Mouse (Mus musculus): ENCODE measurements around the gene Btg1. TPM values are rescaled to one million over a fixed set of nuclear protein-coding genes. Genes with fewer than 3 reads are reported as not detected.

Btg1 gene
- polyA plus RNA-seq, 1 experiment from 2014 or later: 88.1 TPM

GRCm38 (mm10) chr10:96635472-96635871 is 18.7 kb downstream of the Btg1 start:
- Histone ChIP-seq H3K27ac (replicated peaks in 1 of 2; ENCODE audit: control insufficient read depth in 1 of 2, insufficient read depth in 1 of 2, low read depth in 2 of 2, low read length in 2 of 2) (no peak overlapping the region), H3K4me1 (ENCODE audit: control insufficient read depth in 2 of 2, insufficient read depth in 2 of 2, low read length in 2 of 2) (peaks cover 6 to 10% of the 10 kb centered on the region in 2 experiments), H3K27me3 (ENCODE audit: control insufficient read depth, insufficient read depth, low read length) (no peaks in the 10 kb centered on the region), H3K9ac (ENCODE audit: low read length) (no peak overlapping the region), H3K4me3 (ENCODE audit: control insufficient read depth in 1 of 2, insufficient read depth in 1 of 2, low read depth in 1 of 2, low read length in 2 of 2) (no peak overlapping the region), H3K4me2 (ENCODE audit: low read length) (no peak overlapping the region), H3K36me3 (ENCODE audit: control insufficient read depth, insufficient read depth, low read length) (no peaks in the 10 kb centered on the region), H3K9me3 (ENCODE audit: control insufficient read depth, low read length) (no peaks in the 10 kb centered on the region)
- WGBS: 25% methylated on average over 4 of the region's 4 CpGs
- no peak for ATAC-seq (ENCODE audit: insufficient number of reproducible peaks, insufficient read depth, low FRiP score, low read depth)

- WGBS: 82% methylated on average over 2 of the region's 2 CpGs
- Histone ChIP-seq H3K4me1 (ENCODE audit: control insufficient read depth in 2 of 2, insufficient read depth in 2 of 2, low read length in 2 of 2) (peaks cover 5 to 14% of the 10 kb centered on the region in 2 experiments), H3K27me3 (ENCODE audit: control insufficient read depth, insufficient read depth, low read length) (no peaks in the 10 kb centered on the region), H3K36me3 (ENCODE audit: control insufficient read depth, insufficient read depth, low read length) (no peaks in the 10 kb centered on the region), H3K4me2 (ENCODE audit: low read length) (no peak overlapping the region), H3K9ac (ENCODE audit: low read length) (no peak overlapping the region), H3K27ac (replicated peaks in 1 of 2; ENCODE audit: control insufficient read depth in 1 of 2, insufficient read depth in 1 of 2, low read depth in 2 of 2, low read length in 2 of 2) (no peak overlapping the region), H3K4me3 (ENCODE audit: control insufficient read depth in 1 of 2, insufficient read depth in 1 of 2, low read depth in 1 of 2, low read length in 2 of 2) (no peak overlapping the region), H3K9me3 (ENCODE audit: control insufficient read depth, low read length) (no peaks in the 10 kb centered on the region)
- no peak for ATAC-seq (ENCODE audit: insufficient number of reproducible peaks, insufficient read depth, low FRiP score, low read depth)
These were observed 21.7 kb downstream of the Btg1 start for GRCm38 (mm10) chr10:96638477-96638876.

- WGBS: 67% methylated on average over 4 of the region's 4 CpGs
- H3K36me3 ChIP-seq (ENCODE audit: control insufficient read depth, insufficient read depth, low read length): no peaks in the 10 kb centered on the region
- no peak overlapping the region for H3K4me3 ChIP-seq (ENCODE audit: control insufficient read depth in 1 of 2, insufficient read depth in 1 of 2, low read depth in 1 of 2, low read length in 2 of 2)
- no peaks in the 10 kb centered on the region for H3K9me3 ChIP-seq (ENCODE audit: control insufficient read depth, low read length)
- no peak for ATAC-seq (ENCODE audit: insufficient number of reproducible peaks, insufficient read depth, low FRiP score, low read depth)
- H3K4me1 ChIP-seq (ENCODE audit: control insufficient read depth in 2 of 2, insufficient read depth in 2 of 2, low read length in 2 of 2): peaks cover 17 to 22% of the 10 kb centered on the region in 2 experiments
- H3K4me2 ChIP-seq (ENCODE audit: low read length): no peak overlapping the region
- H3K27ac ChIP-seq (replicated peaks in 1 of 2; ENCODE audit: control insufficient read depth in 1 of 2, insufficient read depth in 1 of 2, low read depth in 2 of 2, low read length in 2 of 2): peak overlapping the region; percentile 70 to 87; a peak in 3 of 4 replicates
- H3K27me3 ChIP-seq (ENCODE audit: control insufficient read depth, insufficient read depth, low read length): no peaks in the 10 kb centered on the region
- H3K9ac ChIP-seq (ENCODE audit: low read length): no peak overlapping the region
These were observed 25.2 kb downstream of the Btg1 start for GRCm38 (mm10) chr10:96642014-96642413.

DNA sequence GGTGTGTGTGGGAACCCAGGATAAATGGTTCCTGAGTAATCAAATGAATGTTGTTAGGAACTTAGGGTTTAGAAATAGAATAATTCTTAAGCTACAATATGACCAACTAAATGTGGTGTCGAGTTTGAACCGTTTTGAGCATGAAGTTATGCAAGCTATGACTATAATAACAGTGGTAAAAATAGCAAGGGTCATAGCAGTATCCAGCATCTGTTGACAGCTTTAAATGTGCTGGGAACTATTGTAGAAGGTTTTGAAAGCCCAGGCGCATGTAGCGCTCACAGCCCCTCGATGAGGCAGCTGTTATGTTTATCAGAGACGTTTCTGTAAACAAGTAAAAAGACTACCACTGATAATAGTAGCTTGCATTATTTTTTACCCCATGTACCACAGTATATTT is 25.9 kb downstream of the Btg1 start:
- H3K27me3 ChIP-seq (ENCODE audit: control insufficient read depth, insufficient read depth, low read length): no peaks in the 10 kb centered on the region
- peak; percentile 74 for ATAC-seq (ENCODE audit: insufficient number of reproducible peaks, insufficient read depth, low FRiP score, low read depth)
- H3K9me3 ChIP-seq (ENCODE audit: control insufficient read depth, low read length): no peaks in the 10 kb centered on the region
- peaks cover 22% of the 10 kb centered on the region in 2 experiments for H3K4me1 ChIP-seq (ENCODE audit: control insufficient read depth in 2 of 2, insufficient read depth in 2 of 2, low read length in 2 of 2)
- H3K36me3 ChIP-seq (ENCODE audit: control insufficient read depth, insufficient read depth, low read length): no peaks in the 10 kb centered on the region
- peak overlapping the region; percentile 29 for H3K4me2 ChIP-seq (ENCODE audit: low read length)
- WGBS: 19% methylated on average over 6 of the region's 6 CpGs
- no peak overlapping the region for H3K4me3 ChIP-seq (ENCODE audit: control insufficient read depth in 1 of 2, insufficient read depth in 1 of 2, low read depth in 1 of 2, low read length in 2 of 2)
- H3K27ac ChIP-seq (replicated peaks in 1 of 2; ENCODE audit: control insufficient read depth in 1 of 2, insufficient read depth in 1 of 2, low read depth in 2 of 2, low read length in 2 of 2): peak overlapping the region; percentile 79 to 87; a peak in 3 of 4 replicates
- no peak overlapping the region for H3K9ac ChIP-seq (ENCODE audit: low read length)

- H3K36me3 ChIP-seq (ENCODE audit: control insufficient read depth, insufficient read depth, low read length): no peaks in the 10 kb centered on the region
- WGBS: 88% methylated on average over 1 of the region's 1 CpGs
- no peak for ATAC-seq (ENCODE audit: insufficient number of reproducible peaks, insufficient read depth, low FRiP score, low read depth)
- no peak overlapping the region for H3K4me3 ChIP-seq (ENCODE audit: control insufficient read depth in 1 of 2, insufficient read depth in 1 of 2, low read depth in 1 of 2, low read length in 2 of 2)
- no peaks in the 10 kb centered on the region for H3K9me3 ChIP-seq (ENCODE audit: control insufficient read depth, low read length)
- peaks cover 23 to 29% of the 10 kb centered on the region in 2 experiments for H3K4me1 ChIP-seq (ENCODE audit: control insufficient read depth in 2 of 2, insufficient read depth in 2 of 2, low read length in 2 of 2)
- no peak overlapping the region for H3K9ac ChIP-seq (ENCODE audit: low read length)
- H3K4me2 ChIP-seq (ENCODE audit: low read length): no peak overlapping the region
- H3K27ac ChIP-seq (replicated peaks in 1 of 2; ENCODE audit: control insufficient read depth in 1 of 2, insufficient read depth in 1 of 2, low read depth in 2 of 2, low read length in 2 of 2): no peak overlapping the region
- no peaks in the 10 kb centered on the region for H3K27me3 ChIP-seq (ENCODE audit: control insufficient read depth, insufficient read depth, low read length)
These were observed 28.4 kb downstream of the Btg1 start for GRCm38 (mm10) chr10:96645183-96645582.

DNA sequence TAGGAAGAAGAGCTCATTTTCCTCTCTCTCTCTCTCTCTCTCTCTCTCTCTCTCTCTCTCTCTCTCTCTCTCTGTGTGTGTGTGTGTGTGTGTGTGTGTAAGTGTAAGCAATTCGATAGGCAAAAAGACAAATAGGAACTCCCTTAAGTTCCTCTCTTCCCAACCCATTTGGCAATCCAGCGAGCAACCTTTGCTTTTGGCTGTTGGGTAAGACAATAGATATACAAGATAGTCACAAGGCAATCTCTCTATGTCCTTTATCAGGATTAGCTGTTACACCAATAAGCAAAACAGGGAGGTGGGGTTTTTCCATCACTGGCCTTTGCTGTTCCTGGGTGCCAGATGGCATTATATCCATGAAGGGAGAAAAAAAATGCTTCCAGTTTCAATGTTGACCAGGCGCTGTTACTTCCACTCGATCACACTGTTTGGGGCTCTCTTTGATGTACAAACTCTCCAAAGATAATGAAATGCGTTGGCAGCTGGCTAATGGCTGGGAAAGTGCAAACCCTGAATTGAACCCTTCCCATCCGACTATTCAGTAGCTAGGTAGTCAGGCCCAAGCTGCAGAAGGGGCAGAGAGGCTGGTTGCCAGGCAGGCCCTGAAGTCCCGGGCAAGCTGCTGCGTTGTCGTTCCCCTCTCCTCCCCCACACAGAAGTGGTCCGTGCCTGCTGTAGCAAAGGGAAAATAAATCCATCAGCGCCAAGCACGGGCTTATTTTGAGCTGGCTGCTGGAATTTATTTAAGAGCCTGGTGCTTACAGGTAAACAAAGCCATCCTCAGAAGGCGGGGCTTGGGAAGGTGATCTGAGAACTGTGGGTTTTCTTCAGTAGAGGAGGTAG is 29.4 kb downstream of the Btg1 start:
- peak overlapping the region; percentile 48 for H3K4me2 ChIP-seq (ENCODE audit: low read length)
- ATAC-seq (ENCODE audit: insufficient number of reproducible peaks, insufficient read depth, low FRiP score, low read depth): no peak; the same call in 1 of the 2 replicates
- no peaks in the 10 kb centered on the region for H3K27me3 ChIP-seq (ENCODE audit: control insufficient read depth, insufficient read depth, low read length)
- peak overlapping the region; percentile 57 for H3K9ac ChIP-seq (ENCODE audit: low read length)
- H3K4me3 ChIP-seq (ENCODE audit: control insufficient read depth in 1 of 2, insufficient read depth in 1 of 2, low read depth in 1 of 2, low read length in 2 of 2): no peak overlapping the region
- 23% methylated on average over 13 of the region's 13 CpGs for WGBS
- peak overlapping the region; percentile 57 to 58; a peak in 3 of 4 replicates for H3K27ac ChIP-seq (replicated peaks in 1 of 2; ENCODE audit: control insufficient read depth in 1 of 2, insufficient read depth in 1 of 2, low read depth in 2 of 2, low read length in 2 of 2)
- peaks cover 23 to 29% of the 10 kb centered on the region in 2 experiments for H3K4me1 ChIP-seq (ENCODE audit: control insufficient read depth in 2 of 2, insufficient read depth in 2 of 2, low read length in 2 of 2)
- no peaks in the 10 kb centered on the region for H3K9me3 ChIP-seq (ENCODE audit: control insufficient read depth, low read length)
- H3K36me3 ChIP-seq (ENCODE audit: control insufficient read depth, insufficient read depth, low read length): no peaks in the 10 kb centered on the region

- Histone ChIP-seq H3K4me2 (ENCODE audit: low read length) (peak overlapping the region; percentile 48), H3K27ac (replicated peaks in 1 of 2; ENCODE audit: control insufficient read depth in 1 of 2, insufficient read depth in 1 of 2, low read depth in 2 of 2, low read length in 2 of 2) (peak overlapping the region; percentile 53 to 57; a peak in 2 of 4 replicates), H3K4me1 (ENCODE audit: control insufficient read depth in 2 of 2, insufficient read depth in 2 of 2, low read length in 2 of 2) (peaks cover 23 to 27% of the 10 kb centered on the region in 2 experiments), H3K9ac (ENCODE audit: low read length) (peak overlapping the region; percentile 57), H3K27me3 (ENCODE audit: control insufficient read depth, insufficient read depth, low read length) (no peaks in the 10 kb centered on the region), H3K36me3 (ENCODE audit: control insufficient read depth, insufficient read depth, low read length) (no peaks in the 10 kb centered on the region), H3K9me3 (ENCODE audit: control insufficient read depth, low read length) (no peaks in the 10 kb centered on the region), H3K4me3 (ENCODE audit: control insufficient read depth in 1 of 2, insufficient read depth in 1 of 2, low read depth in 1 of 2, low read length in 2 of 2) (no peak overlapping the region)
- ATAC-seq (ENCODE audit: insufficient number of reproducible peaks, insufficient read depth, low FRiP score, low read depth): no peak
- 53% methylated on average over 5 of the region's 5 CpGs for WGBS
These were observed 30.2 kb downstream of the Btg1 start for GRCm38 (mm10) chr10:96646867-96647462.
